Mouse (Mus musculus) frontal cortex, postnatal 25 days (tissue): ENCODE measurements around the gene Mrfap1.
A peak's percentile ranks its signal among the peaks of the same experiment; 100 is the strongest.

Source experiments
- DNase-seq, 2 experiments: peaks; one replicate each; pipeline ENCODE4 v3.0.0; 2022; ENCODE audit warnings: low spot score in 2 of 2

Mrfap1 gene

GRCm38 (mm10) chr5:36786052-36786451 lies 10.5 kb downstream of the Mrfap1 start:
- DNase-seq = no peak

- DNase-seq = no peak
Observed at GRCm38 (mm10) chr5:36779512-36779911, 17.1 kb downstream of the Mrfap1 start.

- DNase-seq = no peak
Observed at GRCm38 (mm10) chr5:36778901-36779300, 17.7 kb downstream of the Mrfap1 start.

- no peak for DNase-seq
Observed at GRCm38 (mm10) chr5:36777186-36777585, 19.4 kb downstream of the Mrfap1 start.

GRCm38 (mm10) chr5:36776021-36776575 lies 20.5 kb downstream of the Mrfap1 start:
- DNase-seq = no peak

- no peak for DNase-seq
Observed at GRCm38 (mm10) chr5:36775317-36775716, 21.3 kb downstream of the Mrfap1 start.

- DNase-seq = no peak
Observed at GRCm38 (mm10) chr5:36772586-36772985, 24.0 kb downstream of the Mrfap1 start.

- DNase-seq = no peak
Observed at GRCm38 (mm10) chr5:36769603-36770002, 27.0 kb downstream of the Mrfap1 start.

- DNase-seq = no peak
Observed at GRCm38 (mm10) chr5:36766958-36767703, 29.4 kb downstream of the Mrfap1 start.

GRCm38 (mm10) chr5:36759848-36760247 lies 36.7 kb downstream of the Mrfap1 start:
- no peak for DNase-seq

- DNase-seq = no peak
Observed at GRCm38 (mm10) chr5:36757033-36757432, 39.5 kb downstream of the Mrfap1 start.

GRCm38 (mm10) chr5:36750119-36751078 lies 46.2 kb downstream of the Mrfap1 start:
- DNase-seq = no peak

GRCm38 (mm10) chr5:36748536-36749061 lies 48.0 kb downstream of the Mrfap1 start, which contains the start of gene Bloc1s4:
Gene Bloc1s4 (minus strand): TSS chr5:36748650.
- peak; percentile 92 to 95 for DNase-seq

GRCm38 (mm10) chr5:36747794-36748535 lies 48.6 kb downstream of the Mrfap1 start:
- DNase-seq = no peak

- no peak for DNase-seq
Observed at GRCm38 (mm10) chr5:36747071-36747470, 49.5 kb downstream of the Mrfap1 start.
